Mouse (Mus musculus): Measurements from ENCODE around the gene Dnajb4.

GRCm38 (mm10) chr3:152142989-152143695 is 67.0 kb downstream of the Dnajb4 start:
- TF ChIP-seq MAFK (IDR thresholded peaks at IDR 0.05; ENCODE audit: insufficient read depth, low read depth, low read length) = no peak
- no peak for TF ChIP-seq CHD2 (IDR thresholded peaks at IDR 0.05; ENCODE audit: low read depth, low read length)
- TF ChIP-seq ZC3H11A (IDR thresholded peaks at IDR 0.05; ENCODE audit: borderline replicate concordance, low read depth, low read length) = no peak
- TF ChIP-seq HCFC1 (IDR thresholded peaks at IDR 0.05; ENCODE audit: borderline replicate concordance, insufficient read depth, low read length) = no peak

All from ES-E14 (cell line).